Comparison of ENCODE assay signal across 8 mouse cellular contexts in the genomic region with DNA sequence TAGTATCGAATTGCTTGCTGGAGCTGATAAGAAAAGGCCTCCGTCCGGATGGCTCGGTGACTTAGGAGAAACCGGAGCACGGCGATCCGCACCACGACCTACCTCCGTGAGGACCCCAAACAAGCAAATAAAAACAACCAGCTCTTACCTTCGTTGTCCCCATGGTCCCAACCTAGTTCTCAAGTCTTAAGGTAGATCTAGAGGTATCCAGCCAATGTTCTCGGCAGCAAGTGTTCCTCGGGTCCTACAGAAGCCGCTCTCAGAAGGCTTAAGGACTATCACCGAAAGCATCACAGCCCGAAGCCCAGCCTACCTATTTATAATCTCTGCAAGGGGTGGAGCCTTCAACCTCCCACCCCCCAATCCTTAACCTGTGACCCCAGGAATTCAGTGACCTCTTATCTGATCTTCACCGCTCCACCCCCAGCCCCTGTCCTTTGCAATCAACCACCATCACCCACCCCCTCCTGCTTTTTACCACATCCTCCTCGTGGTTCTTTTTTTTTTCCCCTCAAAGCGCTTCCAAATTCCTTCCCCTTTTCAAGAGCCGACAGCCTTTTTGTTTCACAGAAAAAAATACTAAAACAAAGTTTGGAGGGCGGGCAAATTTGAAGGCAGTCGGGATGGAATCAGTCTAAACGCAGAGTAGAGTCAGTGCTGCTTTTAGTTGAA. TPM values are rescaled to one million over a fixed set of nuclear protein-coding genes. Genes with fewer than 3 reads are reported as not detected.
DNase-seq lines count a peak whose midpoint lies in the region; ATAC-seq and TF ChIP-seq lines count a peak whose summit lies in the region.

No protein-coding gene starts in this region.

- H3K4me2 ChIP-seq in embryonic facial prominence, embryonic 14.5 days (ENCODE audit: low read depth, low read length), result peak overlapping the region; percentile 74
- peak overlapping the region; percentile 66 for H3K4me2 ChIP-seq in hindbrain, embryonic 13.5 days

- H3K9ac ChIP-seq in embryonic facial prominence, embryonic 14.5 days (ENCODE audit: low read depth, low read length), result peak overlapping the region; percentile 53
- peak overlapping the region; percentile 69 for H3K9ac ChIP-seq in hindbrain, embryonic 13.5 days

- peak; percentile 53; the same call in 1 of the 2 replicates for ATAC-seq in embryonic facial prominence, embryonic 14.5 days (ENCODE audit: low read depth)
- ATAC-seq in hindbrain, embryonic 13.5 days (ENCODE audit: low FRiP score), result peak; percentile 62

- peaks cover 67% of the 10 kb centered on the region for H3K4me1 ChIP-seq in E14TG2a.4 (replicated peaks; ENCODE audit: low read depth, low read length)
- no peaks in the 10 kb centered on the region for H3K4me1 ChIP-seq in embryonic facial prominence, embryonic 14.5 days (ENCODE audit: control insufficient read depth, insufficient read depth, low read length)
- H3K4me1 ChIP-seq in hindbrain, embryonic 13.5 days (replicated peaks), result peaks cover 22% of the 10 kb centered on the region
- H3K4me1 ChIP-seq in megakaryocyte, embryonic 14.5 days, result peaks cover 73% of the 10 kb centered on the region

- DNase-seq in adrenal gland, postnatal 25 days, result peak; percentile 17
- DNase-seq in embryonic facial prominence, embryonic 14.5 days (ENCODE audit: low spot score), result peak; percentile 72
- DNase-seq in left cerebral cortex, adult 8-10 months (ENCODE audit: low spot score in 2 of 2), result peak; percentile 54 to 63
- DNase-seq in spleen, adult 18-20 months, result peak; percentile 42 to 47
- DNase-seq in testis, postnatal 10 days (ENCODE audit: low spot score), result no peak

- H3K27ac ChIP-seq in embryonic facial prominence, embryonic 14.5 days (replicated peaks; ENCODE audit: low read depth, low read length), result no peak overlapping the region
- H3K27ac ChIP-seq in hindbrain, embryonic 13.5 days, result no peak overlapping the region

- peak overlapping the region; percentile 99 for H3K4me3 ChIP-seq in E14TG2a.4 (replicated peaks; ENCODE audit: low read length)
- peak overlapping the region; percentile 51 for H3K4me3 ChIP-seq in embryonic facial prominence, embryonic 14.5 days (ENCODE audit: low read depth, low read length)
- H3K4me3 ChIP-seq in hindbrain, embryonic 13.5 days, result peak overlapping the region; percentile 49
- H3K4me3 ChIP-seq in megakaryocyte, embryonic 14.5 days (replicated peaks), result peak overlapping the region; percentile 92

- H3K27me3 ChIP-seq in E14TG2a.4 (ENCODE audit: insufficient read depth, low read length), result no peaks in the 10 kb centered on the region
- H3K27me3 ChIP-seq in embryonic facial prominence, embryonic 14.5 days (replicated peaks; ENCODE audit: control insufficient read depth, insufficient read depth, low read length), result peaks cover 27% of the 10 kb centered on the region
- peaks cover 45% of the 10 kb centered on the region for H3K27me3 ChIP-seq in hindbrain, embryonic 13.5 days
- no peaks in the 10 kb centered on the region for H3K27me3 ChIP-seq in megakaryocyte, embryonic 14.5 days (replicated peaks)

- H3K9me3 ChIP-seq in E14TG2a.4 (ENCODE audit: low read length), result no peaks in the 10 kb centered on the region
- no peaks in the 10 kb centered on the region for H3K9me3 ChIP-seq in embryonic facial prominence, embryonic 14.5 days (ENCODE audit: control insufficient read depth, low read length)
- H3K9me3 ChIP-seq in hindbrain, embryonic 13.5 days, result no peaks in the 10 kb centered on the region
- H3K9me3 ChIP-seq in megakaryocyte, embryonic 14.5 days, result no peaks in the 10 kb centered on the region

- peaks cover 43% of the 10 kb centered on the region for H3K36me3 ChIP-seq in E14TG2a.4 (ENCODE audit: insufficient read depth, low read length)
- no peaks in the 10 kb centered on the region for H3K36me3 ChIP-seq in embryonic facial prominence, embryonic 14.5 days (ENCODE audit: control insufficient read depth, insufficient read depth, low read length)
- 0 out of 2 replicates have a peak, but pooled peaks cover 1% of the 10 kb centered on the region for H3K36me3 ChIP-seq in hindbrain, embryonic 13.5 days
- H3K36me3 ChIP-seq in megakaryocyte, embryonic 14.5 days (replicated peaks; ENCODE audit: low read length), result peaks cover 44% of the 10 kb centered on the region

- no peak for TF ChIP-seq CTCF in E14TG2a.4 (conservative IDR thresholded peaks at IDR 0.05; ENCODE audit: low read length)

- WGBS in embryonic facial prominence, embryonic 14.5 days, result under 1% methylated on average over 23 of the region's 23 CpGs
- WGBS in hindbrain, embryonic 13.5 days, result under 1% methylated on average over 23 of the region's 23 CpGs

RNA-seq across cellular contexts. Expression of a gene that starts 35.1 kb away (rescaled TPM):
- not detected in 2 replicates for total RNA-seq in adrenal gland, postnatal 25 days (2021)
- polyA plus RNA-seq in embryonic facial prominence, embryonic 14.5 days (2014; fragmentation: Nextera tagmentation; extraction: Ambion mirVana), result 0.11 and 0.33 TPM in 2 replicates
- 0.21 and 0.22 TPM in 2 replicates for polyA plus RNA-seq in hindbrain, embryonic 13.5 days (2015; fragmentation: Nextera tagmentation; extraction: Ambion mirVana)
- total RNA-seq in left cerebral cortex, adult 8-10 months (2022), result not detected
- polyA plus RNA-seq in megakaryocyte, embryonic 14.5 days (2012; ENCODE audit: insufficient read depth, low replicate concordance), result not detected in 2 replicates

RNA-seq across cellular contexts. Expression of a gene that starts 59.1 kb away (rescaled TPM):
- total RNA-seq in adrenal gland, postnatal 25 days (2021), result 4.8 and 7.9 TPM in 2 replicates
- polyA plus RNA-seq in embryonic facial prominence, embryonic 14.5 days (2014; fragmentation: Nextera tagmentation; extraction: Ambion mirVana), result 23.9 and 32.0 TPM in 2 replicates
- 21.1 and 22.7 TPM in 2 replicates for polyA plus RNA-seq in hindbrain, embryonic 13.5 days (2015; fragmentation: Nextera tagmentation; extraction: Ambion mirVana)
- total RNA-seq in left cerebral cortex, adult 8-10 months (2022), result 100 to 1,000 TPM in 3 of 4 experiments, 10 to 100 TPM in 1; 95.5 to 112 (median 107) TPM
- polyA plus RNA-seq in megakaryocyte, embryonic 14.5 days (2012; ENCODE audit: insufficient read depth, low replicate concordance), result 188 and 291 TPM in 2 replicates

Comparison
In these comparisons a context has a peak if more than half of its experiments do, and no peak if none do; other contexts are left out.
1. H3K4me3 ChIP-seq: peak in every context shown above with its lines; median percentile 99 in E14TG2a.4; 92 in megakaryocyte, embryonic 14.5 days; 51 in embryonic facial prominence, embryonic 14.5 days; 49 in hindbrain, embryonic 13.5 days.